Mouse (Mus musculus) neural tube, embryonic 15.5 days (tissue): ENCODE measurements at regions not wholly inside any gene's neighbourhood (a gene's known extent, or its start where the extent isn't known, plus 50 kb on each side); places are given as distances from the start of the nearest gene placed in this dataset.

Experiments
- ATAC-seq: fragments of 200-750 bp; cut with Nextera tagmentation; 2 replicates; pipeline ENCODE4 v1.8.0; 2017; ENCODE audit warnings: mild to moderate bottlenecking, moderate TSS enrichment, moderate library complexity; ENCODE audit not compliant: low FRiP score
- H3K27ac ChIP-seq: fragments of 300-500 bp; sonication (generic); replicated peaks from 2 replicates; pipeline ENCODE4 v1.5.1; 2015; ENCODE audit warnings: mild to moderate bottlenecking, inconsistent platforms
- H3K27me3 ChIP-seq: fragments of 300-500 bp; sonication (generic); replicated peaks from 2 replicates; pipeline ENCODE4 v1.6.1; 2015; ENCODE audit warnings: inconsistent platforms
- H3K36me3 ChIP-seq: fragments of 300-500 bp; sonication (generic); 2 replicates; pipeline ENCODE4 v1.6.1; 2015; ENCODE audit warnings: inconsistent platforms
- H3K4me1 ChIP-seq: fragments of 300-500 bp; sonication (generic); 2 replicates; pipeline ENCODE4 v1.6.1; 2015; ENCODE audit warnings: inconsistent platforms
- H3K4me2 ChIP-seq: fragments of 300-500 bp; sonication (generic); 2 replicates; pipeline ENCODE4 v1.6.1; 2015; ENCODE audit warnings: inconsistent platforms, mild to moderate bottlenecking, moderate library complexity
- H3K4me3 ChIP-seq: fragments of 300-500 bp; sonication (generic); replicated peaks from 2 replicates; pipeline ENCODE4 v1.5.1; 2015; ENCODE audit warnings: mild to moderate bottlenecking, inconsistent platforms
- H3K9ac ChIP-seq: fragments of 300-500 bp; sonication (generic); replicated peaks from 2 replicates; pipeline ENCODE4 v1.6.1; 2015; ENCODE audit warnings: mild to moderate bottlenecking, inconsistent platforms
- H3K9me3 ChIP-seq: fragments of 300-500 bp; sonication (generic); replicated peaks from 2 replicates; pipeline ENCODE4 v1.6.1; 2016; ENCODE audit warnings: inconsistent platforms
- WGBS: fragments of 180-500 bp; shearing (Covaris S2); methylation state at CpG from one replicate; pipeline ENCODE4 v1.1.7; 2015; ENCODE audit warnings: mixed read lengths; 5-methylcytosine and 5-hydroxymethylcytosine counted together

DNA sequence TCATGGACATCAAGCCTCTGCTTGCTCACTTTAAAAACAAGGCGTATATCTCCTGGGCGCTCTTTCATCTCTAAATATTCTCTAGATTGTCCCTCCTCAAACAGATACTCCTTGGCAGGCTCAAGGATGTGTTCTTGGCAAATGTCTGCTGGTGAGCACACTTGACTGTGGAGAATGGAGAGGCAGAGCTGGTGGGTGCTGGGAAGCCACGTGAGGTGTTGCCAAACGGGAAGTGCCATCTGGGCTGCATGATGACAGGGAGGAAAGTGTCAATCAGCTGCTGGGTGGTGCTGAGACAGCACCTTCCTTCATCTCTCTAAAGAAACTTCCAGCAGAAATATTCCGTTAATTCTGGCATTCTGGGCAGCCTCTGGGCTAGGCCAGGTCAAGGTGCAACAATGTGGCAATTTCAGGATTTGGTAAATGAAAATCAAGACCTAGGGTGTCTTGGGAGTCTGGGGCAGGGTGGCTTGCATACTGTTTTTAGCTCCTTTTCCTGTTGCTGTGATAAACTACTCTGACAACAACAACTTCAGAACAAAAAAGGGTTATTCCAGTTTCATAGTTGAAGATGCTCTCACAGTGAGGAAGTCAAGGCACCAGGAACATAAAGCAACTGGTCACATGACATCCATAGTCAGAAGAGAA is 208.6 kb downstream of the Rplp1 start:
- H3K9me3 ChIP-seq: no peaks in the 10 kb centered on the region
- no peak overlapping the region for H3K4me3 ChIP-seq
- H3K27me3 ChIP-seq: peaks cover 12% of the 10 kb centered on the region
- 81% methylated on average over 5 of the region's 5 CpGs for WGBS
- no peaks in the 10 kb centered on the region for H3K36me3 ChIP-seq
- H3K9ac ChIP-seq: no peak overlapping the region
- no peak overlapping the region for H3K4me2 ChIP-seq
- ATAC-seq: no peak
- no peak overlapping the region for H3K27ac ChIP-seq
- no peaks in the 10 kb centered on the region for H3K4me1 ChIP-seq

DNA sequence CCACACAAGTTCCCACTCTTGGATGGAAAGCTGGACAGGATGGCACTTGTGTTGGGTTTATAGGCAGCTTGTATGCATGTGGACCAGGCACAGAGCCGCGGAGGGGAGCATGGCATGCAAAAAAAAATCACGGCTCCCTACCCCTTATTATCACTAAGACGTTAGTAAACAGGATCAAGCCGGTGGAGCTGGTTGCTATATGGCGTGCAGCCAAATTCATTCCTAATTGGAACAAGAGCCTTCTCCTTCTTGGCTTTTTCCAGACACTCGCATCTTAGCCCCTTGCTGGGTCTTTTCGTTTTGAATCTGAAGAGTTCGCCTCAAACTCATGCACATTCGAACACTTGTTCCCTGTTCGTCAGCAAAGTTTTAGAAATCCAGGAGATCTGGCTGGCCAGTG is 211.0 kb downstream of the Rplp1 start:
- Histone ChIP-seq H3K27me3 (peaks cover 22% of the 10 kb centered on the region), H3K9me3 (no peaks in the 10 kb centered on the region), H3K27ac (no peak overlapping the region), H3K4me2 (no peak overlapping the region), H3K36me3 (no peaks in the 10 kb centered on the region), H3K4me1 (no peaks in the 10 kb centered on the region), H3K9ac (no peak overlapping the region), H3K4me3 (no peak overlapping the region)
- 69% methylated on average over 11 of the region's 11 CpGs for WGBS
- no peak for ATAC-seq

DNA sequence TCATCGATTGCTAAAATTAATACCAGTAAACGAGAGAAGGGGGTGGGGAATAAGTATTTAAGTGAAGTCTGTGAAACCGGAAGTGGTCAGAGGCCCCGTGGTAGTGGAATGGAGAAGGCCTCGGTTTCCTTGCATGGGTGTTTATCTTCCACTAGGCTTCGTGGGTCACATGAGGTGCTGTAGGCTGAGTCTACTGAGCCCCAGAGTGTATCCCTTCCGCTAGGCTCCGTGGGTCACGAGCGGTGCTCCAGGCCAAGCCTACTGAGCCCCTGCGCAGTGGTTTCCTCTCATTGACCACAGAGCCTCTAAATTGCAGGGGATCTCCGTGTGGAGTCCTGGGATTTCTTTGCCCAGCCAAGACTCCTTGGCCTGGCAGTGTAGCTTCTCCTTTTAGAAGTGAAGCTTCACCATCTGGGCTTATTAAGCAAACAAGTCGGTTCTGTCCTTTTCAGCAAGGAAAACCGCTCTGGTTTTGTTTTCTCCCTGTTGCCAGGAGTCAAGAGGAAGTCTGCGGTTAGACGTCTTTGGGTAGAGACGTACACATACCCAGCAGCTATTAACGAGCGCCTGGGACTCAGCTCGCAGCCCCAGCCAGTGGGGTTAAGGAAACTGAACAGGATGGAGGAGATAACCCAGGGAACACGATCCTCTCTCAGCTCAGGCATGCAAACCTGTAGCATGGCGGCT is 211.9 kb downstream of the Rplp1 start:
- 83% methylated on average over 22 of the region's 22 CpGs for WGBS
- Histone ChIP-seq H3K4me2 (no peak overlapping the region), H3K27me3 (peaks cover 22% of the 10 kb centered on the region), H3K27ac (no peak overlapping the region), H3K36me3 (no peaks in the 10 kb centered on the region), H3K9ac (no peak overlapping the region), H3K4me3 (no peak overlapping the region), H3K9me3 (no peaks in the 10 kb centered on the region), H3K4me1 (peaks cover 6% of the 10 kb centered on the region)
- ATAC-seq: no peak

DNA sequence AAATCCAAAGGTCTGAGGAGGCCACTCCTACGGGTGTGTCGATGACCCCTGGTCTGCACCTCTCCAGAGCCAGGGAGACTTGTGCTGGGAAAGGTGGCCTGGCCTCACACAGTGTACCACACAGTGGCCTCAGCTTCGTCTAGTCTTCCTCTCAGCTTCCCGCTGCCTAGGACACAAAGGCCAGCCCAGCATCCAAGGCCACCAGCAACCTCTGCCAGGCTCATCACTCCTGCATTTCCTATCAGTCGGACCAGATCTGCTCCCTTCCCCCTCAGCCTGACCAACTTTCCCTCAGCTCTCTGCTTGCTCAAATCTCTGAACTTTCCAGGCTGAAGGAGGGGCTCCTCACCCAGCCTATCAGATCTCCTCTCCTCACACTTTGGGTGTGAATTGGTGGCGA is 213.8 kb downstream of the Rplp1 start:
- no peak overlapping the region for H3K4me2 ChIP-seq
- no peak overlapping the region for H3K9ac ChIP-seq
- WGBS: 85% methylated on average over 6 of the region's 6 CpGs
- no peaks in the 10 kb centered on the region for H3K36me3 ChIP-seq
- H3K4me1 ChIP-seq: peaks cover 7% of the 10 kb centered on the region
- no peak overlapping the region for H3K4me3 ChIP-seq
- no peaks in the 10 kb centered on the region for H3K9me3 ChIP-seq
- peaks cover 22% of the 10 kb centered on the region for H3K27me3 ChIP-seq
- no peak for ATAC-seq
- no peak overlapping the region for H3K27ac ChIP-seq

DNA sequence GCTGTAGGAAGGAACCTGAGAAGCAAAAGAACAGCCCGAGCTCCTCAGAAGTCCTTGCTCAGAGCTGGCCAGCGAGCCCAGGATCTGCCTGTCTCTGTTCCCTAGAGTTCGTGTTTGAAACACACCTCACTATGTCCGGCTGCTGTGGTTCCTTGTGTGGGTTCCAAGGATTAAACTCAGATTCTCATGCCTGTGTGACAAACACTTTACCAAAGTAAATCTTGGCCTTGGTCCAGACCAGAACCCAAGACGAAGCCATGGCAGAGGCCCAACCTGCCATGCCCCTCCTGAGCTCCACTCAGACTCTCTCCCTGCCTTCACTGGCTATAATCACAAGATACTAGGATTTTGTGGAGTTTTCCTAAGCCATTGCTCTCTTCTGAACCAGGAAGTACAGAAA is 214.7 kb downstream of the Rplp1 start:
- no peak overlapping the region for H3K4me3 ChIP-seq
- H3K4me1 ChIP-seq: peaks cover 14% of the 10 kb centered on the region
- 86% methylated on average over 5 of the region's 5 CpGs for WGBS
- no peak for ATAC-seq
- H3K9ac ChIP-seq: no peak overlapping the region
- H3K27ac ChIP-seq: no peak overlapping the region
- peaks cover 23% of the 10 kb centered on the region for H3K27me3 ChIP-seq
- no peaks in the 10 kb centered on the region for H3K36me3 ChIP-seq
- H3K9me3 ChIP-seq: no peaks in the 10 kb centered on the region
- H3K4me2 ChIP-seq: no peak overlapping the region

DNA sequence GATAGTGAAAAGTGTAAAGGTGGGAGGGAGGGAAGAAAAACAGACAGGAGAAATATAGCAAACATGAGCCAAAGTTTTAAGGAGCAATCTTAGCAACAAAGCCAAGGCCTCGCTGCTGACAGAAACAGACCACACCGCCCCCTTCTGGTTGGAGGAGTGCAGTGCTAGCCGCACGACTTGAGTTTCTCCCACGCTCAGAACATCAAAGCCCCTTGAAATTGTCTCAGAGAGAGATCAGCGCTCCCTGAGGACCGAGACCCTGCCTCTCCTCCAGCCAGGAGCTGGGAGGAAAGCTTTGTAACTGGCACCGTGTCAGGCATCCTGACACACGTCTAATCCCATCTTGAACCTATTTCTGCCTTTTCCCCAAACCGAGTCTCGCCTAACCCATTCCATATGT is 216.4 kb downstream of the Rplp1 start:
- Histone ChIP-seq H3K4me3 (no peak overlapping the region), H3K27me3 (peaks cover 24% of the 10 kb centered on the region), H3K9ac (no peak overlapping the region), H3K27ac (no peak overlapping the region), H3K36me3 (no peaks in the 10 kb centered on the region), H3K4me2 (no peak overlapping the region), H3K9me3 (no peaks in the 10 kb centered on the region), H3K4me1 (peaks cover 14% of the 10 kb centered on the region)
- no peak for ATAC-seq
- WGBS: 20% methylated on average over 11 of the region's 11 CpGs

DNA sequence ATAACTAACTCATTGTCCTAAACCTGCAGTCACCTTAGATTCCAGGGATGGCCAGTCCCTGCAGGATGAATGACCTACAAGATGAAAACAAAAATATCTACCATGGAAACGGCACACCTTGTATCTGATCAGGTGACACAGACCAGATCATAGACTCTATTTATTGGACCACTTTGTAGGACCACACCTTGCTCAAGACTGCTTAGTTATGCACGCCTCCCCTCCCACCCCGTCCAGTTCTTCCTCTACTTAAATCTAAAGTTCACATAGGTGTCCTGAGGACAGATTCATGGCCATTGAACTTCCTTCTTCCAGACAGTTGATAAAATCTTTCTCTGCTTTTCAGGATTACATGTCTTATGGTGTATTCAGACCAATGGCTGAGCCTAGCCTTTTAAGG is 217.5 kb downstream of the Rplp1 start:
- H3K9me3 ChIP-seq: no peaks in the 10 kb centered on the region
- H3K9ac ChIP-seq: no peak overlapping the region
- H3K27ac ChIP-seq: no peak overlapping the region
- no peak overlapping the region for H3K4me3 ChIP-seq
- H3K4me1 ChIP-seq: peaks cover 14% of the 10 kb centered on the region
- H3K36me3 ChIP-seq: no peaks in the 10 kb centered on the region
- peaks cover 28% of the 10 kb centered on the region for H3K27me3 ChIP-seq
- H3K4me2 ChIP-seq: no peak overlapping the region
- ATAC-seq: no peak
- 94% methylated on average over 3 of the region's 3 CpGs for WGBS

DNA sequence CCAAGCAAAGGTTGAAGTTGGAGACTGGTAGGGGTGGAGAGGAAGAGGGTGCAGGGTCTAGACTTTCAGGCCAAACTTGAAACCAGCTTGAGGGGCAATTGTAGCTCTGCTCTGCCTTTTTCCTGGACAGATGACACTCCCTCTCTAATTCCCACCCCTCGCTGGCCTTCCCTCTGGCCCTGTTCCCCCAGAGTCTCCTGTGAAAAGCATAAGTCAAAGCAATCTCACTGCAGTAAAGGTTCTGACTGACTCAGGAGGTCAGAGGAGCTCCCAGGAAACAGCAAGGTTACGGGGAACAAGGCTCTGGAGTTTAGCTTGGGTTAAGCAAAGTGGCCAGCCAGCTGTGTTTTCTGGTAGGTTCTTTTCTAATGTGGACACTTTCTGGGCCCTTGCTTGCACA is 218.5 kb downstream of the Rplp1 start:
- Histone ChIP-seq H3K27me3 (peaks cover 24% of the 10 kb centered on the region), H3K4me1 (peaks cover 14% of the 10 kb centered on the region), H3K36me3 (no peaks in the 10 kb centered on the region), H3K9me3 (no peaks in the 10 kb centered on the region), H3K9ac (no peak overlapping the region), H3K27ac (no peak overlapping the region), H3K4me3 (no peak overlapping the region), H3K4me2 (no peak overlapping the region)
- ATAC-seq: no peak
- 67% methylated on average over 2 of the region's 2 CpGs for WGBS

DNA sequence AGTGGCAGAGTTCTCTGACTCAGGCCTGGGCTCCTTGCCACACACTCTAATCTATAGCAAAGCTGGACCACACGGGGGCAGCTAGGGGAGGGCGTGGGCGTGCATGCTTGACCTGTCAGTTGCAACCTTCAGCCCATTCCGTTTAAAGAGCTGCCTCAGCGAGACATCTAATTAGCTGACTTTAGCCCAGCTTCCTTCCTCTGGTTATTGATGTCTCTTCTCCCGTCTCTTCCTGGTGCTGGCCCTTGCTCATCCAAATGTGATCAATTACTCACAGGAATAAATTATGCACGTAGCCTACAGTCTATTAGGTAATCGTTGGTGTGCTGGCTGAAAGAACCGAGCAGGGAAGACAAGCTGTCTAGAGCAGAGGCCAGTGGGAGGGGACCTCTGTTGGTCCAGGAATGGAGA is 219.0 kb downstream of the Rplp1 start:
- no peak for ATAC-seq
- no peak overlapping the region for H3K4me2 ChIP-seq
- WGBS: 11% methylated on average over 9 of the region's 9 CpGs
- H3K4me1 ChIP-seq: peaks cover 14% of the 10 kb centered on the region
- no peak overlapping the region for H3K27ac ChIP-seq
- H3K9me3 ChIP-seq: no peaks in the 10 kb centered on the region
- H3K36me3 ChIP-seq: no peaks in the 10 kb centered on the region
- no peak overlapping the region for H3K4me3 ChIP-seq
- peaks cover 19% of the 10 kb centered on the region for H3K27me3 ChIP-seq
- no peak overlapping the region for H3K9ac ChIP-seq

DNA sequence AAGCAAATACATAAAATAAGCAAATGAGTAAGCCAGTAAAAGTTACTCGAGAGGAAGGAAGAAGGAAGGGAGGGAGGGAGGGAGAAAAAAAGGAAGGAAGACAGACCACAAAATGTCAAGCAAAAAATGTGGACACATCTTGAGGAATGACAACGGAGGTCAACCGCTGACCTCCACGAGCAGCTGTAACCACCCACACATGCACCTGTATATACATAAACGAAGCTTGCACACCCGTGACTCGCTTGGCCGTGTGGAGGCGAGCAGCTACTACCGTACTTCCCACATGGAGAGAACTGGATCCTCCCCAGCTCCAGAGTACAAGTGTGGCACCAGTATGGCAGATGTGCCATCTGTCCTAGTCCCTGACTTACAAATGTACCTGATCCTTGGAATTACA is 220.1 kb downstream of the Rplp1 start:
- Histone ChIP-seq H3K27me3 (peaks cover 12% of the 10 kb centered on the region), H3K27ac (no peak overlapping the region), H3K36me3 (no peaks in the 10 kb centered on the region), H3K4me1 (peaks cover 14% of the 10 kb centered on the region), H3K9me3 (no peaks in the 10 kb centered on the region), H3K4me2 (no peak overlapping the region), H3K4me3 (no peak overlapping the region), H3K9ac (no peak overlapping the region)
- 82% methylated on average over 10 of the region's 10 CpGs for WGBS
- ATAC-seq: no peak

DNA sequence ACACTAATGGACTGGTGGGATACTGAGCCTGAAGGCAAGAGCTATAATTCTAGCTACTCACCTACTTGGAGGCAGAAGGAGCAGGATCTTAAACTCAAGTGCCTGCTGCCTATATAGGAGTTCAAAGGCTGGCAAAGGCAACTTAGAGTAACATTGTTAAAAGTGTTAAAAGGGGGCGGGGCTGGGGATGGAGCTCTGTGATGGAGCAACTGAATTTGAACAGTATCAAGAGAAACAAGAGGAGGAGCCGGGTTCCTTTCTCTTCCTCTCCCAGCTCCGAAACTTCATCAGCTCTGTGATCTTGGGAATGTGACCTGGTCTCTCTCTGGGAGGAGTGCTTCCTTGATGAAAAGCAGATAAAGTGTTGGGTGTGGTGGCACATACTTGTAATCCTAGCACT is 223.6 kb downstream of the Rplp1 start:
- Histone ChIP-seq H3K27ac (no peak overlapping the region), H3K4me3 (no peak overlapping the region), H3K4me2 (no peak overlapping the region), H3K27me3 (peaks cover 19% of the 10 kb centered on the region), H3K9ac (no peak overlapping the region), H3K9me3 (no peaks in the 10 kb centered on the region), H3K4me1 (peaks cover 8% of the 10 kb centered on the region), H3K36me3 (no peaks in the 10 kb centered on the region)
- ATAC-seq: no peak
- WGBS: 80% methylated on average over 3 of the region's 3 CpGs

DNA sequence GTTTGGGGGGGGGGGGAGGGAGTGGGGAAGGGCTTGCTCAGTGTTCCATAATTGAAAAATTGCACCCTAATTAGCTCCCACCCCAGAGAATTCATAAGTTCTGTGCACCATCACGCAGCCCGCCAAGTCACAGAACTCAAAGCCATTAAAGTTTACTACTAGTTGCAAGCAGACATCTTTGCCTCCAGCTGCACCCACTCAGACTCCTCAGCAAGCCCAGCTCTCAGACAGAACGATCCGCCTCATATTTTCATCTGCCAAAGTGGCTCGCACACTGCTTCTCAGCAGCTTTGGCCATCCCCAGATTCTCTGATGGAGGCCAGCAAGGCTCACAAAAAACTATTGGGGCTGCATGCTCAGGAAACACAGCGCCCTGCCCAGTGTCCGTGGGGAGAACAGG is 224.4 kb downstream of the Rplp1 start:
- Histone ChIP-seq H3K4me2 (no peak overlapping the region), H3K4me1 (peaks cover under 1% of the 10 kb centered on the region), H3K9me3 (no peaks in the 10 kb centered on the region), H3K9ac (no peak overlapping the region), H3K4me3 (no peak overlapping the region), H3K27ac (no peak overlapping the region), H3K36me3 (no peaks in the 10 kb centered on the region), H3K27me3 (peaks cover 19% of the 10 kb centered on the region)
- WGBS: 79% methylated on average over 7 of the region's 7 CpGs
- ATAC-seq: no peak
